Mouse (Mus musculus) adrenal gland (tissue): Measurements from ENCODE around the gene Gpn1.

Experiments used
- intact Hi-C: fragments of 180-260 bp; cut with DNase I; formaldehyde crosslinking; loops from one replicate; pipeline ENCODE4 v1.15.1; 2025

Gpn1 gene

DNA sequence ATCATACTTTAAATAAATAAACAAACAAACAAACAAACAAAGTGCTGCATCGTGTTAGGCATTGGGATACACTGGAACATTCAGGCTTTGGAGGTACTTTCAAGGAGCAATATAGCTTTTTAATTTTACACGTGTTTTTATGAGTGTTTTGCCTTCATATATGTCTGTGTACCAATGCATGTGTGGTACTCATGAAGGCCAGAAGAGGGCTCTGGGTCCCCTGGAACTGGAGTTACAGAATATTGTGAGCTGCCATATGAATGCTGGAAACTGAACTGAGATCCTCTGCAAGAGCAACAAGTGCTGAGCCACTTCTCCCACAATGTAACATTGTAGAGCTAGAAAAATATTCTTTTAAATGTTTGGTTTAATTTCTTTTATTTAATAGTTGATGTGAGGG lies 40.7 kb downstream of the Gpn1 start:
- intact Hi-C loops: no loop called here

GRCm38 (mm10) chr5:31559401-31559800 lies 64.9 kb downstream of the Gpn1 start:
- intact Hi-C loops: no loop called here

- intact Hi-C loops: no loop called here
Observed at GRCm38 (mm10) chr5:31560352-31560751, 65.8 kb downstream of the Gpn1 start.

- intact Hi-C loops: loop anchor here (2.0 kb wide), 2 partner anchors 135 to 637 kb away; partner anchors contain the start of genes Babam2 and Rbks
Observed at GRCm38 (mm10) chr5:31562036-31562666, 67.6 kb downstream of the Gpn1 start.
